Comparison of ENCODE assay signal across 22 mouse cellular contexts in genomic region chr19:50566306-50566705, GRCm38 (mm10).
DNase-seq lines count a peak whose midpoint lies in the region; ATAC-seq and TF ChIP-seq lines count a peak whose summit lies in the region.
"Had no signal": no experiment of that assay in that cellular context is flagged by ENCODE, and none has a peak within 500 bp of the region (broad histone marks: within the 10 kb centered on the region; RNA-seq: fewer than 3 reads in every experiment).

No protein-coding gene starts in this region.

- intact Hi-C loops in left cerebral cortex, postnatal 10 days (cut with DNase I): no loop called here

- no peak for TF ChIP-seq POLR2A in embryonic fibroblast, embryonic 13.5 days (IDR thresholded peaks at IDR 0.05; ENCODE audit: low read depth, low read length)

- no peak for ATAC-seq in kidney, embryonic 16.5 days (ENCODE audit: low FRiP score, low TSS enrichment)
- ATAC-seq: activated CD4-positive, CD25-positive, alpha-beta regulatory T cell, adult 4 months; forebrain, embryonic 13.5 days; forebrain, embryonic 15.5 days; forebrain, postnatal 0 days; Patski had no signal

- H3K9ac ChIP-seq in kidney, embryonic 16.5 days (replicated peaks; ENCODE audit: low read length): no peak overlapping the region
- H3K9ac ChIP-seq: embryonic facial prominence, embryonic 12.5 days; forebrain, embryonic 13.5 days; forebrain, embryonic 15.5 days; forebrain, postnatal 0 days had no signal

- H3ac ChIP-seq in C2C12 (ENCODE audit: control insufficient read depth, insufficient read length, low read depth): no peak overlapping the region

- no peak for TF ChIP-seq CTCF in C2C12 (IDR thresholded peaks at IDR 0.05; ENCODE audit: control insufficient read depth, insufficient read depth, insufficient read length)
- no peak for TF ChIP-seq CTCF in embryonic fibroblast, embryonic 13.5 days (IDR thresholded peaks at IDR 0.05; ENCODE audit: borderline replicate concordance, insufficient read depth, low read length)

- WGBS in kidney, embryonic 16.5 days: 88% methylated on average over 2 of the region's 2 CpGs

- H3K79me3 ChIP-seq in C2C12 (ENCODE audit: low read depth): no peaks in the 10 kb centered on the region

- H3K4me3 ChIP-seq in C2C12 (ENCODE audit: insufficient read depth, poor library complexity, severe bottlenecking): no peak overlapping the region
- no peak overlapping the region for H3K4me3 ChIP-seq in embryonic fibroblast, embryonic 13.5 days (ENCODE audit: insufficient read depth, low read length)
- no peak overlapping the region for H3K4me3 ChIP-seq in kidney, embryonic 16.5 days (ENCODE audit: low read length)
- H3K4me3 ChIP-seq: embryonic facial prominence, embryonic 10.5 days; embryonic facial prominence, embryonic 12.5 days; erythroblast, embryonic 14.5 days; forebrain, embryonic 13.5 days; forebrain, embryonic 15.5 days had no signal

- H3K79me2 ChIP-seq in C2C12 (ENCODE audit: control insufficient read depth, insufficient read depth): no peaks in the 10 kb centered on the region

- H3K27ac ChIP-seq in embryonic fibroblast, embryonic 13.5 days (ENCODE audit: insufficient read depth, low read length): peak overlapping the region; percentile 82
- H3K27ac ChIP-seq in kidney, embryonic 16.5 days (ENCODE audit: low read length): no peak overlapping the region
- H3K27ac ChIP-seq: embryonic facial prominence, embryonic 10.5 days; embryonic facial prominence, embryonic 12.5 days; forebrain, embryonic 13.5 days; forebrain, embryonic 15.5 days had no signal

- H3K36me3 ChIP-seq in C2C12 (ENCODE audit: control insufficient read depth, insufficient read depth): no peaks in the 10 kb centered on the region
- H3K36me3 ChIP-seq in kidney, embryonic 16.5 days (ENCODE audit: insufficient read depth, low read length): no peaks in the 10 kb centered on the region
- H3K36me3 ChIP-seq: embryonic facial prominence, embryonic 10.5 days; embryonic facial prominence, embryonic 12.5 days; forebrain, embryonic 15.5 days had no signal

- DNase-seq in lung, postnatal 4 days: no peak
- no peak for DNase-seq in left cerebral cortex, postnatal 10 days (ENCODE audit: extremely low spot score in 1 of 2, low spot score in 2 of 2)
- DNase-seq: adrenal gland, adult 8-10 months; adrenal gland, postnatal 14 days; adrenal gland, postnatal 36 days; B cell, adult 2 months; cerebellum, adult 11-12 months; cerebellum, adult 2 months; cerebellum, adult 9-10 months; cerebellum, postnatal 10 days; cerebellum, postnatal 25 days; forebrain, postnatal 0 days had no signal

- H3K4me2 ChIP-seq in kidney, embryonic 16.5 days (replicated peaks; ENCODE audit: low read depth, low read length): no peak overlapping the region
- H3K4me2 ChIP-seq: embryonic facial prominence, embryonic 12.5 days; forebrain, embryonic 13.5 days; forebrain, embryonic 15.5 days had no signal

- no peaks in the 10 kb centered on the region for H3K27me3 ChIP-seq in C2C12 (ENCODE audit: control insufficient read depth, insufficient read depth, insufficient read length)
- no peaks in the 10 kb centered on the region for H3K27me3 ChIP-seq in kidney, embryonic 16.5 days (ENCODE audit: insufficient read depth, low read length)
- H3K27me3 ChIP-seq: embryonic facial prominence, embryonic 12.5 days; forebrain, embryonic 13.5 days; forebrain, embryonic 15.5 days; Patski had no signal

- H3K4me1 ChIP-seq in embryonic fibroblast, embryonic 13.5 days (ENCODE audit: control insufficient read depth, insufficient read depth, low read length): peaks cover 5% of the 10 kb centered on the region
- H3K4me1 ChIP-seq in kidney, embryonic 16.5 days (ENCODE audit: insufficient read depth, low read length): no peaks in the 10 kb centered on the region
- H3K4me1 ChIP-seq: embryonic facial prominence, embryonic 12.5 days; forebrain, embryonic 13.5 days; forebrain, embryonic 15.5 days had no signal

- H3K9me3 ChIP-seq in kidney, embryonic 16.5 days (ENCODE audit: low read length): no peaks in the 10 kb centered on the region
- H3K9me3 ChIP-seq: embryonic facial prominence, embryonic 10.5 days; embryonic facial prominence, embryonic 12.5 days; forebrain, embryonic 13.5 days; forebrain, embryonic 15.5 days had no signal

TF ChIP-seq in C2C12, 6 proteins besides CTCF, POLR2A, EP300 and RAD21:
- TF ChIP-seq FOSL1 (IDR thresholded peaks at IDR 0.05; ENCODE audit: insufficient read depth, low read length, poor library complexity, severe bottlenecking): peak; percentile 71
- no peak for TF ChIP-seq CEBPB (IDR thresholded peaks at IDR 0.05; ENCODE audit: low read depth)
